Mouse (Mus musculus) liver, postnatal 0 days (tissue): ENCODE results near the gene Uhrf2. TPM values are rescaled to one million over a fixed set of nuclear protein-coding genes. Genes with fewer than 3 reads are reported as not detected.
A peak's percentile ranks its signal among the peaks of the same experiment; 100 is the strongest.

ENCODE experiments used
- ATAC-seq: fragments of 200-750 bp; cut with Nextera tagmentation; 2 replicates; pipeline ENCODE4 v1.8.0; 2017; ENCODE audit warnings: mild to moderate bottlenecking, moderate library complexity
- DNase-seq: peaks from one replicate; pipeline ENCODE4 v3.0.0-alpha.2; 2016
- H3K27ac ChIP-seq: fragments of 300-500 bp; sonication (generic); 2 replicates; pipeline ENCODE4 v1.5.1; 2014; ENCODE audit warnings: antibody characterized with exemption, moderate library complexity, mild to moderate bottlenecking, low read depth
- H3K27me3 ChIP-seq: fragments of 300-500 bp; sonication (generic); 2 replicates; pipeline ENCODE4 v1.6.1; 2014; ENCODE audit warnings: low read length, control low read depth, mixed read lengths; ENCODE audit not compliant: insufficient read depth
- H3K36me3 ChIP-seq: fragments of 300-500 bp; sonication (generic); replicated peaks from 2 replicates; pipeline ENCODE4 v1.6.1; 2014; ENCODE audit warnings: mild to moderate bottlenecking, control low read depth, low read length, moderate library complexity, mixed read lengths; ENCODE audit not compliant: insufficient read depth
- H3K4me1 ChIP-seq: fragments of 300-500 bp; sonication (generic); 2 replicates; pipeline ENCODE4 v1.6.1; 2014; ENCODE audit warnings: antibody characterized with exemption, mild to moderate bottlenecking, control low read depth; ENCODE audit not compliant: insufficient read depth
- H3K4me2 ChIP-seq: fragments of 300-500 bp; sonication (generic); 2 replicates; pipeline ENCODE4 v1.6.1; 2014; ENCODE audit warnings: low read depth, mild to moderate bottlenecking, low read length, moderate library complexity, mixed read lengths
- H3K4me3 ChIP-seq: fragments of 300-500 bp; sonication (generic); 2 replicates; pipeline ENCODE4 v1.5.1; 2014; ENCODE audit warnings: low read depth, low read length
- H3K9ac ChIP-seq: fragments of 300-500 bp; sonication (generic); replicated peaks from 2 replicates; pipeline ENCODE4 v1.6.1; 2014; ENCODE audit warnings: mild to moderate bottlenecking, moderate library complexity
- H3K9me3 ChIP-seq: fragments of 300-500 bp; sonication (generic); 2 replicates; pipeline ENCODE4 v1.6.1; 2016; ENCODE audit warnings: mild to moderate bottlenecking, control low read depth, low read length, mixed read lengths
- CTCF ChIP-seq: sonication (generic); IDR thresholded peaks from 2 replicates; pipeline ENCODE4 v1.5.1; 2016; ENCODE audit warnings: antibody characterized with exemption, low read depth
- EP300 ChIP-seq: IDR thresholded peaks from 2 replicates; pipeline ENCODE4 v1.6.1; 2016; ENCODE audit warnings: antibody characterized with exemption, low read depth, mild to moderate bottlenecking
- WGBS: fragments of 180-500 bp; shearing (Covaris S2); extraction: QIAGEN DNeasy Blood & Tissue Kit; methylation state at CpG from one replicate; pipeline ENCODE4 v1.1.7; 2014; ENCODE audit not compliant: insufficient replicate concordance; 5-methylcytosine and 5-hydroxymethylcytosine counted together
- polyA plus RNA-seq: library from polyadenylated mRNA; unstranded; fragments of >200 nt; fragmentation: Nextera tagmentation; extraction: Ambion mirVana; gene quantifications from 2 replicates; pipeline ENCODE4 v1.2.1, GENCODE M21; 2015

Uhrf2 gene
- polyA plus RNA-seq, 1 experiment from 2014 or later, result 19.8 TPM

DNA sequence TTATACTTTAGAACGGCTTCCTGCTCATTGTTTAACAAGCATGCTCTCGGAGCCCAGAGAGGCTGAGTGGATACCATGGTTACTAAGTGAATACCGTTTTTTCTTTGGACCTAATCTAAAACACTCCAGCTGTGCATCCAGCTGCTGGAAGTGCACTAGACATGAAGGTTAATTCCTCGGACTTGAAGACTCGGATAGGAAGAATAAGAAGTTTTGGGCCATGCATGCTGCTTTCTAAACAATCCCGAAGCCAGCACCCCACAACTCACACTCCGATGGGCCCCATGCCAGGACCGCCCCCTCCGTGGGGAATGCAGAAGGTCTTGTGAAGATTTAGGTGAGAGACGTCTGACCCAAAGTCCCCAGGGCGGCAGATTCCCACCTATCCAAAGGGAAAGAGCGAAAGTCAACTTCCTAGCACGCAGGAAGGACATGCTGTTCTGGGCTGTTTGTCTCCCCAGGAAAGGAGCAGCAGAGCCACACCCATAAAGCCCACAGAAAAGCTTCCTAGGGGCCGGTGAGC lies 84.7 kb downstream of the Uhrf2 start:
- Histone ChIP-seq H3K27ac (no peak overlapping the region), H3K27me3 (no peaks in the 10 kb centered on the region), H3K4me2 (no peak overlapping the region), H3K9ac (no peak overlapping the region), H3K36me3 (peaks cover 6% of the 10 kb centered on the region; the same call in 1 of the 2 replicates), H3K4me3 (no peak overlapping the region), H3K4me1 (peaks cover 12% of the 10 kb centered on the region), H3K9me3 (no peaks in the 10 kb centered on the region)
- DNase-seq (no peak), ATAC-seq (no peak)
- no peak for TF ChIP-seq EP300
- no peak for TF ChIP-seq CTCF
- 62% methylated on average over 14 of the region's 14 CpGs for WGBS

DNA sequence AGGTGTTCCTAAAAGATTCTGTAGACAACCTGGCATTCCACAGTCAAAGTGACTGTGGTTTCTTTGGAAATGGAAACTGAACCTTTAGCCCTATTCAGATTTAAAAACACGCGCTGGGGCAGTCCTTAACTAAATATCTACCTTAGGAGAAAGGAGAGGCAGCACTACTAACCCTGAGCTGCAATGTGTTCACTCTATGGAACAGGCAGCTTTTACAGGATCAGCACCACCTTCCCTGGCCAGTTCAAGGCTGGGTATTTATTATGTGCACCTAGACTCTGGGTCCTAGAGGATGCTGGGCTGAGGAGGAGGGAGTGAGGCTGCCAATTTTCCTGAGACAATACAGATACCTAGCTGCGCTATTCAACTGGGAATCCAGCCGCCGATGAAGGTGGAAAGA lies 85.3 kb downstream of the Uhrf2 start:
- 74% methylated on average over 5 of the region's 5 CpGs for WGBS
- Histone ChIP-seq H3K9me3 (no peaks in the 10 kb centered on the region), H3K9ac (no peak overlapping the region), H3K27ac (no peak overlapping the region), H3K4me1 (peaks cover 12% of the 10 kb centered on the region), H3K27me3 (no peaks in the 10 kb centered on the region), H3K36me3 (peaks cover 6% of the 10 kb centered on the region; the same call in 1 of the 2 replicates), H3K4me3 (no peak overlapping the region), H3K4me2 (no peak overlapping the region)
- ATAC-seq (no peak), DNase-seq (no peak)
- TF ChIP-seq EP300 (no peak), CTCF (no peak)

DNA sequence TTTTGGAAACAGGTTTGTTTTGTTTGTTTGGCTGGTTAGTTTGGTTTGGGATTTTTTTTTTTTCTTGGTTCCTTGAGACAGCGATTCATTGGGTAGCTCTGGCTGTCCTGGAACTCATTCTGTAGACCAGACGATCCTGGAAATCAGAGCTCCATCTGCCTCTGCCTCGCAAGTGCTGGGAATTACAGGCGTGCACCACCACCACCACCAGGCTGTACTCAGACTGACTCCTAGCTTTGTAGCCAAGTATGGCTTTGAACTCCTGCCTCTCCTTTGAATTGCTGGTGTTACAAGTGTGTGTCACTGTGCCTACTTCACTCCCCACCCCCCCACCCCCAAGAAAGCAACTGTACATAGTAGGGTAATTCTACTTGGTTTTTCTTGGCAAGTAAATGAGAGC lies 86.9 kb downstream of the Uhrf2 start:
- Histone ChIP-seq H3K4me1 (peaks cover 6% of the 10 kb centered on the region), H3K4me3 (no peak overlapping the region), H3K36me3 (peaks cover 6% of the 10 kb centered on the region; the same call in 1 of the 2 replicates), H3K4me2 (no peak overlapping the region), H3K9me3 (no peaks in the 10 kb centered on the region), H3K27ac (no peak overlapping the region), H3K9ac (no peak overlapping the region), H3K27me3 (no peaks in the 10 kb centered on the region)
- ATAC-seq (no peak), DNase-seq (no peak)
- WGBS, result 62% methylated on average over 4 of the region's 4 CpGs
- no peak for TF ChIP-seq CTCF
- no peak for TF ChIP-seq EP300

DNA sequence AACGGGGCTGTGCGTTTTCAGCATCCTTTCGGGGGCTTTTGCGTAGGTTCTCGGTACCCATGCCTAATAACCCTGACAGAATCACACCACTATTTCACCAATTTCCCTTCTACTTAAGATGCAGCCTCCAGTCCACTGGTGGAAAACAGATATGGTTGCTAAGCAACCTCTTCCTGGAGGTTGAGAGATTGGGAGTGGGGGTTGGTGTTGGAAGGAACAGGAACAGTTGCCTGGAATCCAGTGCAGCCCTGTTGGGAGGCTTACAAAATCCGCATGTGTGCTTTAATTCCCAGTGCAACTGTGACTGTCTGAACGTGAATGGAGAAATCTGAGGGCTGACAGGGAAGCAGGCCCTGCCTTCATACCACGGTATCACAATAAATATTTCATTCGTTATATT lies 87.5 kb downstream of the Uhrf2 start:
- H3K27me3 ChIP-seq, result no peaks in the 10 kb centered on the region
- no peak overlapping the region for H3K4me3 ChIP-seq
- no peaks in the 10 kb centered on the region for H3K9me3 ChIP-seq
- DNase-seq (no peak), ATAC-seq (no peak)
- H3K4me2 ChIP-seq, result no peak overlapping the region
- 58% methylated on average over 9 of the region's 9 CpGs for WGBS
- peaks cover 6% of the 10 kb centered on the region for H3K4me1 ChIP-seq
- no peak overlapping the region for H3K9ac ChIP-seq
- peak overlapping the region; percentile 85 for H3K27ac ChIP-seq
- peaks cover 4% of the 10 kb centered on the region; the same call in 1 of the 2 replicates for H3K36me3 ChIP-seq
- TF ChIP-seq CTCF, result no peak
- no peak for TF ChIP-seq EP300

DNA sequence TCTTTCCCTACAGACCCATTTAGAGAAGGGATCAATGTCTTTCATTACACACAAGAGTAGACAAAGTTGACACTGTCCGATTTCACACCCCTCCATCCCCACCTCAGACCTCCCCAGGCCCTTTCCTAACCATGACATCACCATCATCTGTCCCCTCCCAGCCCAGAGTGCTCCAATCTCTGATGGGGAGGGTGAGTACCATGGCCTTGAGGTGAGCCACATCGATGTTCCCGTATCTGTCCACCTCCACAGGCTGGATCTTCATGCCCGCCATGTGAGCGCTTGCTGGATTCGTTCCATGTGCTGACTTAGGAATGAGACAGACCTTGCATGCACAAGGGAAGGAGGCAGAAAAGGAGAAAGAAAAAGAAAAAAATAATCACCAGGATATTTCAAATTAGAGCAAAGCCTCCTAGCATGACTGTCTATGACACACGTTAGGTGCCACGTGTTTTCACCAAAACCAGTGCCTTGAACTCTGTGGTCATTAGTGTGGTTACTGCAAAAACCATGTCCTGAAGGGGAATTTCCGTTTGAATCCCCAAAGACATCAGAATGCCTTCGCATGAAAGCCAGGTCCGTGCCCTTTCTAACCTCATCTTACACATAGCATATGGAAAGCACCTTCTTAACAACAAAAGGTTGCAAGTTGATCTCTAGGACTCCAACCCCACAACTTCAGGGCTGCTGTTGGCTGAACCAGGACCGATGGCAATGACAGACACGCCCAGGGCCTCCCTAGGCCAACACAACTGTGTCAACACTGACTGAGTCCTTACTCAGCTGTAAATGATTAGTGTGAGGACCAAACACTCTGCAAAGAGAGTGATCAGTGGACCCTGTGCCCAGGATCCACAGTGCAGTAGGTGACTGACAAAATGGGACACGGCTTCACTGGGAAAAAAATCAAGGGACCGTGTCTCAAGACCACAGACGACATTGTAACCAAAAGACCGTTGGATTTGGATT lies 88.3 kb downstream of the Uhrf2 start:
- WGBS, result 57% methylated on average over 17 of the region's 17 CpGs
- no peaks in the 10 kb centered on the region for H3K27me3 ChIP-seq
- H3K36me3 ChIP-seq, result peaks cover 4% of the 10 kb centered on the region; the same call in 1 of the 2 replicates
- TF ChIP-seq EP300, result no peak
- no peak for TF ChIP-seq CTCF
- ATAC-seq (peak; percentile 99), DNase-seq (peak; percentile 58)
- H3K9me3 ChIP-seq, result no peaks in the 10 kb centered on the region
- H3K4me1 ChIP-seq, result peaks cover 6% of the 10 kb centered on the region
- H3K4me3 ChIP-seq, result no peak overlapping the region
- H3K9ac ChIP-seq, result no peak overlapping the region
- H3K27ac ChIP-seq, result peak overlapping the region; percentile 85
- H3K4me2 ChIP-seq, result no peak overlapping the region

DNA sequence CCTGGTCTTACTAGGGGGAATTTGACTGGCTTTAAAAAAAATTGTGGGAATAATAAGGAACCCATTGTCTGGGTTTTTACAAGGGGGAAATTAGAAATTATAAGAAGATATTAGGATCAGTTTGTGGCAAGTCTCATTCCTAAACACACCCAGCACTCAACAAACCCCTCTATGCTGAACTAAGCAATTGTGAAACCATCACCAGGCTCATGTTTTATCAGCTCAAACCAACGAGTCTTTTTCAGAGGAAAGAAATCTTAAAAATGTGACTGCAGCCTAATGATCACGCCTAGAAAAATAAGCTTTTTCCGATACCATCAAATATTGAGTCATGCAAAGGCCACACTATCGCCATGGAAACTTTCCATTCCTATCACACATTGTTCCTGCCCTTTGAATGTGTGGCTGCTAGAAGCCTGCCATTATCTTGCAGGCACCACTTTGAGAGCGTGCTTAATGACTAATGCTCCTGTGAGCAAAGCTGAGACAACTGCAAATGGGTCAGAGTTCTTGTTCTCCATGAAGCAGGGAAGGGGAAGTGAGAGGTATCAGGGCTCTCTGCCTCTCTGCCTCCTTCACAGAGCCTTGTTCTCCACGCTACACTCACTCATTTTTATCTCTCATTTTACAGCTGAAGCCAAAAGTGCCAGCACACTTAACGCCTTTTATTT lies 94.8 kb downstream of the Uhrf2 start:
- TF ChIP-seq CTCF (no peak), EP300 (no peak)
- Histone ChIP-seq H3K27ac (no peak overlapping the region), H3K4me2 (no peak overlapping the region), H3K27me3 (no peaks in the 10 kb centered on the region), H3K4me3 (no peak overlapping the region), H3K36me3 (peaks cover 2% of the 10 kb centered on the region; the same call in 1 of the 2 replicates), H3K4me1 (no peaks in the 10 kb centered on the region), H3K9ac (no peak overlapping the region), H3K9me3 (no peaks in the 10 kb centered on the region)
- DNase-seq, result no peak
- ATAC-seq, result no peak
- 54% methylated on average over 7 of the region's 7 CpGs for WGBS
